Mouse (Mus musculus) limb, embryonic 14.5 days (tissue): ENCODE measurements around the gene Myo10. TPM values are rescaled to one million over a fixed set of nuclear protein-coding genes. Genes with fewer than 3 reads are reported as not detected.

ENCODE experiments used
- ATAC-seq: fragments of 200-750 bp; cut with Nextera tagmentation; 2 replicates; pipeline ENCODE4 v1.8.0; 2017; ENCODE audit warnings: low read depth, moderate number of reproducible peaks, moderate TSS enrichment; ENCODE audit not compliant: low FRiP score
- DNase-seq: peaks from one replicate; pipeline ENCODE4 v3.0.0-alpha.2; 2015; ENCODE audit warnings: low spot score
- H3K27ac ChIP-seq: fragments of 300-500 bp; sonication (generic); replicated peaks from 2 replicates; pipeline ENCODE4 v1.5.1; 2014; ENCODE audit warnings: low read depth, mild to moderate bottlenecking, low read length, moderate library complexity, mixed read lengths
- H3K27me3 ChIP-seq: fragments of 300-500 bp; sonication (generic); 2 replicates; pipeline ENCODE4 v1.6.1; 2014; ENCODE audit warnings: low read length, mixed read lengths; ENCODE audit not compliant: control insufficient read depth, insufficient read depth
- H3K36me3 ChIP-seq: fragments of 300-500 bp; sonication (generic); 2 replicates; pipeline ENCODE4 v1.6.1; 2014; ENCODE audit warnings: mild to moderate bottlenecking, low read length, moderate library complexity, mixed read lengths; ENCODE audit not compliant: control insufficient read depth, insufficient read depth
- H3K4me1 ChIP-seq: fragments of 300-500 bp; sonication (generic); 2 replicates; pipeline ENCODE4 v1.6.1; 2014; ENCODE audit warnings: antibody characterized with exemption, low read length, mixed read lengths; ENCODE audit not compliant: control insufficient read depth, insufficient read depth
- H3K4me2 ChIP-seq: fragments of 300-500 bp; sonication (generic); replicated peaks from 2 replicates; pipeline ENCODE4 v1.6.1; 2014; ENCODE audit warnings: low read depth, mild to moderate bottlenecking, low read length, moderate library complexity; ENCODE audit not compliant: severe bottlenecking
- H3K4me3 ChIP-seq: fragments of 300-500 bp; sonication (generic); replicated peaks from 2 replicates; pipeline ENCODE4 v1.5.1; 2014; ENCODE audit warnings: low read length
- H3K9ac ChIP-seq: fragments of 300-500 bp; sonication (generic); 2 replicates; pipeline ENCODE4 v1.6.1; 2014; ENCODE audit warnings: mild to moderate bottlenecking, low read depth, low read length, moderate library complexity; ENCODE audit not compliant: severe bottlenecking
- H3K9me3 ChIP-seq: fragments of 300-500 bp; sonication (generic); 2 replicates; pipeline ENCODE4 v1.6.1; 2016; ENCODE audit warnings: low read length; ENCODE audit not compliant: control insufficient read depth
- POLR2A ChIP-seq: fragments of 200-500 bp; IDR thresholded peaks from 2 replicates; pipeline ENCODE4 v1.8.0; 2012; ENCODE audit warnings: inconsistent platforms, mild to moderate bottlenecking, moderate library complexity, borderline replicate concordance; ENCODE audit not compliant: insufficient read depth, insufficient read length; ENCODE audit errors: extremely low read depth
- WGBS: fragments of 180-500 bp; shearing (Covaris S2); extraction: QIAGEN DNeasy Blood & Tissue Kit; methylation state at CpG from one replicate; pipeline ENCODE4 v1.1.7; 2014; 5-methylcytosine and 5-hydroxymethylcytosine counted together
- polyA plus RNA-seq, 2 experiments: library from polyadenylated mRNA; depleted of rRNA in 1 of 2; stranded (reverse) in 1 of 2; unstranded in 1 of 2; fragments of >200 nt; fragmentation: Nextera tagmentation in 1 of 2; extraction: Ambion mirVana in 1 of 2; gene quantifications; 2 replicates each; pipeline versions ENCODE4 v1.2.1 to v1.2.3; 2012 to 2014

Myo10 gene
- polyA plus RNA-seq, 2 experiments, result 26.9 to 28.8 TPM

GRCm38 (mm10) chr15:25842462-25843085 lies 220.2 kb downstream of the Myo10 start:
- TF ChIP-seq POLR2A, result no peak
- no peak for DNase-seq

DNA sequence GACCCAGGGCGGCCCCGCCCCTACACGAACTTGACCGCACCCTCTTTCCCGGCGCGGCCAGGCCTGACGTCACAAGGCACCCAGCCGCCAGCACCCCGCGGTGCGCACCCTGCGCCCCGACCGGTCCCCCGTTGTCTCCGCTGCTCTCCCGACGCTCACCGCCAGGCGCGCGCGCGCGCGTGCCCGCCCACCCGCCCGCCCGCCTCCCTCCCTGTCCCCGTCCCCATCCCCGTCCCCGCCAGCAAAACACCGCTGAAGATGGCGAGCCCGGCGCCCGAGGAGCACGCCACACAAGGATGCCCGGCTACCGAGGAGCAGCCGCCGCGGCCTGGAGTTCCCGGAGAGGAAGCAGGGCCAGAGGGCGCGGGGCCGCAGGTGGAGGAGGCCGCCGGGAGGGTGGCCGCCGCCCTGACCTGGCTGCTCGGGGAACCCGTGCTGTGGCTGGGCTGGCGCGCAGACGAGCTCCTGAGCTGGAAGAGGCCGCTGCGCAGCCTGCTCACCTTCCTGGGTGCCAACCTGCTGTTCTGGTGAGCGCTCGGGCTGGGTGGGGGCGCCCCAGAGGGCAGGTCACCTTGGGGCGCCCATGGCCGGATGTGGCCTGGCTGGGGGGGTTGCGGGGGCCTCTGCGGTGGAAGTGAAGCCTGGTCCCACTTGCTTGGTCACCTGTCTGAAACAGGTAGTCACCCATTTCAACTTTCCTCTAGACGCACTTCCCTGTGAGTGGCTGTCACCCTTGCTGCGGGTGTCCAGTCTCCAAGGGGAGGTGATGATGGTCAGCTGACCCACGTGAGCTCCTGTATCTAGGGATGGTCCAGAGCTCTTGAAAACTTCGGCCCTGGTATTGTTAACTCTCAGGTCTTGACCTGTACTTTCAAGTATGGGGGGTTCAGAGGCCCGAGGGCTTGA lies 221.0 kb downstream of the Myo10 start, which contains the start of gene Retreg1:
Gene Retreg1, plus strand, starts transcription at position 95 of the 906 bp plus-strand sequence.
- Histone ChIP-seq H3K4me1 (no peaks in the 10 kb centered on the region), H3K4me3 (peak within 1 kb of the TSS; percentile 66), H3K36me3 (no peaks in the 10 kb centered on the region), H3K27me3 (peaks cover 11% of the 10 kb centered on the region), H3K9ac (peak within 1 kb of the TSS; percentile 67), H3K4me2 (peak within 1 kb of the TSS; percentile 89), H3K9me3 (no peaks in the 10 kb centered on the region), H3K27ac (no peak within 1 kb of the TSS)
- DNase-seq (peak; percentile 13), ATAC-seq (peak; percentile 78)
- WGBS, result 2% methylated on average over 31 of the region's 72 CpGs
- TF ChIP-seq POLR2A, result no peak

More at GRCm38 (mm10) chr15:25842462-25843085, 220.2 kb downstream of the Myo10 start:
- Histone ChIP-seq H3K4me3 (peak overlapping the region; percentile 66), H3K4me1 (no peaks in the 10 kb centered on the region), H3K27ac (no peak overlapping the region), H3K27me3 (peaks cover 11% of the 10 kb centered on the region), H3K9me3 (no peaks in the 10 kb centered on the region), H3K9ac (peak overlapping the region; percentile 67), H3K36me3 (no peaks in the 10 kb centered on the region), H3K4me2 (peak overlapping the region; percentile 89)
- no peak for ATAC-seq
- 15% methylated on average over 16 of the region's 16 CpGs for WGBS

DNA sequence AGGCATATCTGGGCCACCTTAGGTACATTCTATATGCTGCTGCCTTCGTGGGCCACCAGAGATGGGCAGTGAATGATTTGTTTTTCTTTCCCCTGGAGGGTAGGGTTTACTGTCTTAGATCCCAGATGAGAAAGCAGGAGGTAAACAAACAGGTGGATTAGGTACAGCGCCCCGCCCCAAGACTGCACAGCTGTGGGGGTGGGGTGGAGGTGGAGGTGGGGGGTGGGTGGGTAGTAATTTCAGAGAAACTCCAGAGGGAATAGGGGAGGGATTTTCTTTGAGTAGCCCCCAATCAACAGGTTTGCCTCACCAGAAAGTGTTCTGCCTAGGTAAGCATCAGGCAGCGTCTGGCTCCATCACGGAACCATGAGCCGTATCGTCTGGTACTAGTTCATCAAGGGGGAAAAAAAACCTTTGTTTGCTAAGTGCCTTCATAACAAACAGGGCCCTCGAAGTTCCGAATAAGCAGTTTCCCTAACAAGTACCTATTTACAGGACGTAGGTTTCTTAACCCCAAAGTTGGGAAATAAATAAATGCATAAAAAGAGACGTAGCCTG lies 221.8 kb downstream of the Myo10 start:
- Histone ChIP-seq H3K4me3 (peak overlapping the region; percentile 66), H3K9ac (no peak overlapping the region), H3K36me3 (no peaks in the 10 kb centered on the region), H3K4me1 (no peaks in the 10 kb centered on the region), H3K27me3 (peaks cover 11% of the 10 kb centered on the region), H3K9me3 (no peaks in the 10 kb centered on the region), H3K27ac (no peak overlapping the region), H3K4me2 (peak overlapping the region; percentile 89)
- ATAC-seq (no peak), DNase-seq (no peak)
- 10% methylated on average over 11 of the region's 11 CpGs for WGBS
- TF ChIP-seq POLR2A, result no peak

- Histone ChIP-seq H3K4me2 (no peak overlapping the region), H3K4me1 (no peaks in the 10 kb centered on the region), H3K27ac (no peak overlapping the region), H3K36me3 (no peaks in the 10 kb centered on the region), H3K27me3 (peaks cover 11% of the 10 kb centered on the region), H3K9ac (no peak overlapping the region), H3K9me3 (no peaks in the 10 kb centered on the region), H3K4me3 (no peak overlapping the region)
- WGBS, result 58% methylated on average over 4 of the region's 4 CpGs
- DNase-seq (no peak), ATAC-seq (no peak)
- no peak for TF ChIP-seq POLR2A
Observed at GRCm38 (mm10) chr15:25844771-25845170, 222.4 kb downstream of the Myo10 start.

DNA sequence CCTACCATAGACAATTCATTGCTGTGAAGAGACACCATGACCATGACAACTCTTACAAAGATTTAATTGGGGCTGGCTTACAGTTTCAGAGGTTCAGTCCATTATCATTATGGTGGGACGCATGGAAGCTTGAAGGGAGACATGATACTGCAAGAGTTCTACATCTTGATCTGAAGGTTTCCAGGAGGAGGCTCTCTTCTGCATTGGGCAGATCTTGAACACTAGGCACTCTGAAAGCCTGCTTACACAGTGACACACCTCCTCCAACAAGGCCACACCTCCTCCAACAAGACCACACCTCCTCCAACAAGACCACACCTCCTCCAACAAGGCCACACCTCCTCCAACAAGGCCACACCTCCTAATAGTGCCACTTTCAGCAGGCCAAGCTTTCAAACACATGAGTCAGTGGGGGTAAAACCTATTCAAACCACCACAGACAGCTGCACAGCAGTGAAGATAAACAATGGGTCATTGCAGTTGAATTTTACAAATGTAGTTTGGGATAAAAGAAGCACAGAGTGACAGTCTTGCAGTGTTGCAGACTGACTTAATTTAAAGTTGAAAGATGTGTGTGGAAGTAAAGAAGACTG lies 225.3 kb downstream of the Myo10 start:
- no peak for ATAC-seq

More for the DNA sequence above, 225.3 kb downstream of the Myo10 start:
- 94% methylated on average over 1 of the region's 1 CpGs for WGBS
- Histone ChIP-seq H3K4me2 (no peak overlapping the region), H3K9me3 (no peaks in the 10 kb centered on the region), H3K27me3 (peaks cover 11% of the 10 kb centered on the region), H3K27ac (no peak overlapping the region), H3K4me1 (no peaks in the 10 kb centered on the region), H3K4me3 (no peak overlapping the region), H3K9ac (no peak overlapping the region), H3K36me3 (no peaks in the 10 kb centered on the region)
- no peak for DNase-seq
- no peak for TF ChIP-seq POLR2A
